Mouse (Mus musculus) MEL (cell line): Measurements from ENCODE around the gene Jdp2. TPM values are rescaled to one million over a fixed set of nuclear protein-coding genes. Genes with fewer than 3 reads are reported as not detected.

Experiments
- DNase-seq: peaks from one replicate; pipeline ENCODE4 v3.0.0; 2011; ENCODE audit warnings: low read depth, low spot score
- H3K27ac ChIP-seq: 2 replicates; pipeline ENCODE4 v1.5.1; 2012; ENCODE audit warnings: low read depth, mild to moderate bottlenecking, control low read depth, low read length, moderate library complexity; ENCODE audit not compliant: control insufficient read depth
- H3K27me3 ChIP-seq, 2 experiments: fragments of 150-350 bp in 1 of 2; sonication (generic) in 1 of 2; 2 replicates each; pipeline ENCODE4 v1.6.1; 2012; ENCODE audit warnings: low read length in 2 of 2, mild to moderate bottlenecking in 2 of 2, improper control_type of control experiment in 1 of 2, moderate library complexity in 1 of 2; ENCODE audit not compliant: insufficient read depth in 2 of 2, control insufficient read depth in 1 of 2
- H3K36me3 ChIP-seq, 2 experiments: 2 replicates each; pipeline ENCODE4 v1.6.1; 2012 to 2014; ENCODE audit warnings: low read length in 2 of 2, improper control_type of control experiment in 1 of 2, inconsistent platforms in 1 of 2, mild to moderate bottlenecking in 1 of 2; ENCODE audit not compliant: insufficient read depth in 2 of 2, control insufficient read depth in 1 of 2
- H3K4me1 ChIP-seq, 2 experiments: fragments of 150-350 bp in 1 of 2; sonication (generic) in 1 of 2; 2 replicates each; pipeline ENCODE4 v1.6.1; 2012; ENCODE audit warnings: low read length in 2 of 2, improper control_type of control experiment in 1 of 2, mild to moderate bottlenecking in 1 of 2; ENCODE audit not compliant: insufficient read depth in 2 of 2, control insufficient read depth in 1 of 2
- H3K4me3 ChIP-seq, 2 experiments: fragments of 150-350 bp in 1 of 2; sonication (generic) in 1 of 2; 2 replicates each; pipeline ENCODE4 v1.5.1; 2012; ENCODE audit warnings: low read depth in 2 of 2, low read length in 2 of 2, mild to moderate bottlenecking in 2 of 2, moderate library complexity in 2 of 2, control low read depth in 1 of 2, improper control_type of control experiment in 1 of 2; ENCODE audit not compliant: control insufficient read depth in 1 of 2, insufficient read depth in 1 of 2
- H3K79me2 ChIP-seq: 2 replicates; pipeline ENCODE4 v1.6.1; 2012; ENCODE audit warnings: mild to moderate bottlenecking, low read length, moderate library complexity; ENCODE audit not compliant: control insufficient read depth, poor library complexity, insufficient read depth
- H3K9ac ChIP-seq: 2 replicates; pipeline ENCODE4 v1.6.1; 2012; ENCODE audit warnings: low read depth, mild to moderate bottlenecking, control low read depth, low read length, moderate library complexity; ENCODE audit not compliant: control insufficient read depth, poor library complexity, severe bottlenecking
- H3K9me3 ChIP-seq: fragments of 150-350 bp; sonication (generic); replicated peaks from 2 replicates; pipeline ENCODE4 v1.6.1; 2012; ENCODE audit warnings: mild to moderate bottlenecking, low read length, improper control_type of control experiment, moderate library complexity; ENCODE audit not compliant: insufficient read depth
- BHLHE40 ChIP-seq: IDR thresholded peaks from 2 replicates; pipeline ENCODE4 v1.6.1; 2012; ENCODE audit warnings: low read depth, mild to moderate bottlenecking, inconsistent platforms, low read length, improper control_type of control experiment, borderline replicate concordance
- E2F4 ChIP-seq: IDR thresholded peaks from 2 replicates; pipeline ENCODE4 v1.6.1; 2011; ENCODE audit warnings: low read depth, low read length, improper control_type of control experiment, borderline replicate concordance
- ETS1 ChIP-seq: IDR thresholded peaks from 2 replicates; pipeline ENCODE4 v1.6.1; 2012; ENCODE audit warnings: low read depth, mild to moderate bottlenecking, inconsistent platforms, low read length, improper control_type of control experiment, moderate library complexity
- JUND ChIP-seq: IDR thresholded peaks from 2 replicates; pipeline ENCODE4 v1.6.1; 2011; ENCODE audit warnings: low read depth, mild to moderate bottlenecking, improper control_type of control experiment, low read length
- MAFK ChIP-seq: IDR thresholded peaks from 2 replicates; pipeline ENCODE4 v1.6.1; 2011; ENCODE audit warnings: low read depth, mild to moderate bottlenecking, low read length, improper control_type of control experiment, borderline replicate concordance
- MEF2A ChIP-seq: IDR thresholded peaks from 2 replicates; pipeline ENCODE4 v1.6.1; 2014; ENCODE audit warnings: low read depth, mild to moderate bottlenecking, inconsistent platforms, low read length, improper control_type of control experiment; ENCODE audit not compliant: poor library complexity, insufficient replicate concordance, severe bottlenecking; ENCODE audit errors: extremely low read depth
- MYB ChIP-seq: IDR thresholded peaks from 2 replicates; pipeline ENCODE4 v1.6.1; 2011; ENCODE audit warnings: mild to moderate bottlenecking, low read depth, low read length, improper control_type of control experiment
- MYC ChIP-seq: IDR thresholded peaks from 2 replicates; pipeline ENCODE4 v1.6.1; 2011; ENCODE audit warnings: low read depth, mild to moderate bottlenecking, low read length, improper control_type of control experiment, moderate library complexity
- POLR2AphosphoS5 ChIP-seq: IDR thresholded peaks from 2 replicates; pipeline ENCODE4 v1.6.1; 2012; ENCODE audit warnings: low read depth, borderline replicate concordance, mild to moderate bottlenecking, inconsistent platforms, low read length, moderate library complexity, mixed read lengths
- SIN3A ChIP-seq: IDR thresholded peaks from 2 replicates; pipeline ENCODE4 v1.6.1; 2012; ENCODE audit warnings: low read length, improper control_type of control experiment, inconsistent platforms
- USF1 ChIP-seq: IDR thresholded peaks from 2 replicates; pipeline ENCODE4 v1.6.1; 2014; ENCODE audit warnings: low read depth, mild to moderate bottlenecking, inconsistent platforms, low read length, improper control_type of control experiment, moderate library complexity
- ZMIZ1 ChIP-seq: IDR thresholded peaks from 2 replicates; pipeline ENCODE4 v1.6.1; 2012; ENCODE audit warnings: low read depth, mild to moderate bottlenecking, inconsistent platforms, low read length, improper control_type of control experiment, moderate library complexity
- polyA plus RNA-seq, 2 experiments: library from polyadenylated mRNA; stranded (reverse) in 1 of 2; unstranded in 1 of 2; fragments of >175 nt in 1 of 2; fragments of >200 nt in 1 of 2; gene quantifications; 2 replicates each; pipeline versions ENCODE4 v1.2.1 to v1.2.4; 2012; ENCODE audit warnings: low replicate concordance in 2 of 2, low read depth in 1 of 2; ENCODE audit not compliant: insufficient read length in 2 of 2, insufficient read depth in 1 of 2, missing spikeins in 1 of 2
- total RNA-seq: library from RNA; depleted of rRNA; stranded (reverse); fragments of 300-350 nt; gene quantifications from 2 replicates; pipeline ENCODE4 v1.2.3, GENCODE M21; 2012

Gene Jdp2
- total and polyA plus RNA-seq, 3 experiments: 2.3 to 9.1 TPM; not detected in 1

DNA sequence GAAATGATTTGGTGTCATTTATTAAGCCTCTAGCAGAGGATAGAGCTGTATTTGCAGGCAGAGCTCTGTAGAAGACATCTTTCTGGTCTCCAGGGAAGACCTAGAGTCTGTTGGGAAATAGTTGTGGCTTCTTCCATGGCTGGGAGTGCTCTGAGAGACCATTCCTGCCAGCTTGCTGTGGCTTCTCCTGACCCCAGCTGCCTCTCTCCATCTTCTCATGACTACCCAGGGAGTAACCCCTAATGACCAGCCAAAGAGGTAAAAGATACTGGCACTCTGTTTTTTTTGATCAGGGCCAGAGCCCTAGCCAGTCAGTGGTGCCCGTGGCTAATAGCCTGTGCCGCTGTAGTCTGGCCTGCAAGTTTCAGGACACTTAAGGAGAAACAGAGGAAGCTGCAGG, 3.3 kb downstream of the Jdp2 start:
- Histone ChIP-seq H3K27me3 (no peaks in the 10 kb centered on the region), H3K4me3 (no peak overlapping the region), H3K4me1 (no peaks in the 10 kb centered on the region), H3K9me3 (no peaks in the 10 kb centered on the region), H3K9ac (no peak overlapping the region), H3K27ac (no peak overlapping the region), H3K36me3 (no peaks in the 10 kb centered on the region), H3K79me2 (no peaks in the 10 kb centered on the region)
- TF ChIP-seq USF1 (no peak), MAFK (no peak), MYC (no peak), JUND (no peak)
- DNase-seq: no peak

DNA sequence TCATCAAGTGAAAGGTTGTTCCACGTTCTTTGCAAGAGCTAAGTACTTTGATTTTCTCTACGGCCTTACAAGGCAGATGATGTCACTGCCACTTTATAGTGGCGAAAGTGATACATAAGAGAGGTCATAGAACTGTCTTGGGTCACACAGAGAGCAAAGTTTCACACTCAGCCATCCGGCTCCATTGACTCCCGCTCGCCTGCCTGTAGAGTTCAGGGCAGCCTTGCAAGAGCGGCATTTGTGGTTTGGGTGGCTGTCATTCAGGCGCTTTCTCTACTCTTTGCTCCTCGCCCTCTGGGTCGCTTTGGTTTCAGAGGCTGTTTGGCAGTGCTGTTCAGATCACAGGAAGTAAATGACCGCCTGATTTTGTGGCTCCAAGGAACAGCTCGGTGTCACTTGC, 4.0 kb downstream of the Jdp2 start:
- Histone ChIP-seq H3K27me3 (no peaks in the 10 kb centered on the region), H3K9ac (no peak overlapping the region), H3K4me1 (no peaks in the 10 kb centered on the region), H3K9me3 (no peaks in the 10 kb centered on the region), H3K79me2 (no peaks in the 10 kb centered on the region), H3K4me3 (no peak overlapping the region), H3K36me3 (no peaks in the 10 kb centered on the region)
- DNase-seq: no peak
- TF ChIP-seq E2F4 (no peak), ZMIZ1 (no peak), MYB (no peak), MEF2A (no peak), BHLHE40 (no peak), ETS1 (no peak), POLR2AphosphoS5 (no peak)
- TF ChIP-seq, all 39 proteins: peak for 0
- H3K27ac ChIP-seq: no peak overlapping the region

DNA sequence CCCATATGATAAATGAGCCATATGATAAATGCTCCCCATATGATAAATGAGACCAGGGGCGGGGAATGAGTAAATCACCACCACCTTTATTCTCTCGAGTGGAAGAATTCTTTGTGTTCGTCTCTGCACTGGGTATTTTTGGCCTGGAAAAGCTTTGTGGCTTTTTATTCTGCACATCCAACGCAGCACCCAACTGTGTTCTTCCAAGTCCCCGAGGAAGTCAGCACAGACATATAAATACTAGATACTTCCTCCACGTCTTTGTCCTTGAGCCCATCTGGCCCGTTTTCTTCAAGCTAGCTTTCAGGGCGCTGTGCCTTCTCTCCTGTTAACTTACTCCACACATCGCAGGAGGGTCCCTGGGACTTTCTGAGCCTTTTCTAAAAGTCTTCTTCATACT, 4.9 kb downstream of the Jdp2 start:
- no peaks in the 10 kb centered on the region for H3K27me3 ChIP-seq
- H3K36me3 ChIP-seq: no peaks in the 10 kb centered on the region
- no peak overlapping the region for H3K27ac ChIP-seq
- H3K79me2 ChIP-seq: no peaks in the 10 kb centered on the region
- TF ChIP-seq SIN3A: no peak
- H3K9me3 ChIP-seq: no peaks in the 10 kb centered on the region
- DNase-seq: no peak
- no peaks in the 10 kb centered on the region for H3K4me1 ChIP-seq
- no peak overlapping the region for H3K4me3 ChIP-seq
- no peak overlapping the region for H3K9ac ChIP-seq
